Mouse (Mus musculus): ENCODE data around the gene Man2a2. TPM values are rescaled to one million over a fixed set of nuclear protein-coding genes. Genes with fewer than 3 reads are reported as not detected.
A peak's percentile ranks its signal among the peaks of the same experiment; 100 is the strongest.

The Man2a2 gene
- total RNA-seq (2021) = 100 to 1,000 TPM; 164 TPM
- long read RNA-seq, full-length matches to known transcripts = 44 of 136 reads
- long read RNA-seq, partial matches to known transcripts = 57 of 136 reads
- long read RNA-seq, other reads (novel, unspliced or antisense) = 35 of 136 reads

- peak; percentile 71 to 80 for DNase-seq (ENCODE audit: low spot score in 2 of 2)
Observed at GRCm38 (mm10) chr7:80371041-80371751, at the start of gene Man2a2. Gene Man2a2, minus strand, starts transcription at chr7:80371375.

- DNase-seq (ENCODE audit: low spot score in 2 of 2) = no peak
Observed at GRCm38 (mm10) chr7:80420586-80420985, 49.4 kb upstream of the Man2a2 start.

GRCm38 (mm10) chr7:80419278-80419677, 48.1 kb upstream of the Man2a2 start:
- DNase-seq (ENCODE audit: low spot score in 2 of 2) = no peak

GRCm38 (mm10) chr7:80418036-80418435, 46.9 kb upstream of the Man2a2 start:
- DNase-seq (ENCODE audit: low spot score in 2 of 2) = no peak

- no peak for DNase-seq (ENCODE audit: low spot score in 2 of 2)
Observed at GRCm38 (mm10) chr7:80417601-80418000, 46.4 kb upstream of the Man2a2 start.

GRCm38 (mm10) chr7:80416969-80417368, 45.8 kb upstream of the Man2a2 start:
- DNase-seq (ENCODE audit: low spot score in 2 of 2) = no peak

GRCm38 (mm10) chr7:80414303-80414855, 43.2 kb upstream of the Man2a2 start:
- no peak for DNase-seq (ENCODE audit: low spot score in 2 of 2)

GRCm38 (mm10) chr7:80413512-80414302, 42.5 kb upstream of the Man2a2 start:
- no peak for DNase-seq (ENCODE audit: low spot score in 2 of 2)

GRCm38 (mm10) chr7:80412781-80413180, 41.6 kb upstream of the Man2a2 start:
- no peak for DNase-seq (ENCODE audit: low spot score in 2 of 2)

GRCm38 (mm10) chr7:80412279-80412678, 41.1 kb upstream of the Man2a2 start:
- DNase-seq (ENCODE audit: low spot score in 2 of 2) = peak; percentile 74 to 82

- no peak for DNase-seq (ENCODE audit: low spot score in 2 of 2)
Observed at GRCm38 (mm10) chr7:80410380-80410779, 39.2 kb upstream of the Man2a2 start.

- no peak for DNase-seq (ENCODE audit: low spot score in 2 of 2)
Observed at GRCm38 (mm10) chr7:80407712-80408111, 36.5 kb upstream of the Man2a2 start.

- DNase-seq (ENCODE audit: low spot score in 2 of 2) = no peak
Observed at GRCm38 (mm10) chr7:80406186-80406585, 35.0 kb upstream of the Man2a2 start.

- no peak for DNase-seq (ENCODE audit: low spot score in 2 of 2)
Observed at GRCm38 (mm10) chr7:80405188-80405695, 34.1 kb upstream of the Man2a2 start, which contains the start of gene Furin. Gene Furin, minus strand, starts transcription at chr7:80405436.

- no peak for DNase-seq (ENCODE audit: low spot score in 2 of 2)
Observed at GRCm38 (mm10) chr7:80404101-80404894, 33.1 kb upstream of the Man2a2 start.

- peak in 1 of 2 experiments; percentile 46 for DNase-seq (ENCODE audit: low spot score in 2 of 2)
Observed at GRCm38 (mm10) chr7:80403551-80403950, 32.4 kb upstream of the Man2a2 start.

- DNase-seq (ENCODE audit: low spot score in 2 of 2) = peak in 1 of 2 experiments; percentile 54
Observed at GRCm38 (mm10) chr7:80402651-80403321, 31.6 kb upstream of the Man2a2 start.

- DNase-seq (ENCODE audit: low spot score in 2 of 2) = no peak
Observed at GRCm38 (mm10) chr7:80401860-80402641, 30.9 kb upstream of the Man2a2 start.
